Mouse (Mus musculus) T-helper 2 cell (primary cell): ENCODE measurements around the gene Dynll1.

ENCODE experiments used
- in situ Hi-C: fragments of 300-600 bp; cut with MboI, MseI; formaldehyde crosslinking; loops from one replicate; pipeline ENCODE4 v1.15.1; 2025; ENCODE audit warnings: high pct_unique_total_duplicates

Gene Dynll1

GRCm38 (mm10) chr5:115268266-115268665, 32.5 kb downstream of the Dynll1 start:
- in situ Hi-C loops = no loop called here

GRCm38 (mm10) chr5:115267469-115268045, 33.2 kb downstream of the Dynll1 start:
- in situ Hi-C loops = no loop called here

- in situ Hi-C loops = no loop called here
Measured at GRCm38 (mm10) chr5:115266787-115267468, 33.9 kb downstream of the Dynll1 start.

- in situ Hi-C loops = no loop called here
Measured at GRCm38 (mm10) chr5:115266340-115266739, 34.5 kb downstream of the Dynll1 start.

GRCm38 (mm10) chr5:115262502-115263291, 38.1 kb downstream of the Dynll1 start:
- in situ Hi-C loops = no loop called here

GRCm38 (mm10) chr5:115261880-115262279, 38.9 kb downstream of the Dynll1 start:
- in situ Hi-C loops = no loop called here

GRCm38 (mm10) chr5:115261141-115261540, 39.7 kb downstream of the Dynll1 start:
- in situ Hi-C loops = no loop called here

GRCm38 (mm10) chr5:115260356-115260755, 40.4 kb downstream of the Dynll1 start:
- in situ Hi-C loops = no loop called here

GRCm38 (mm10) chr5:115256909-115257546, 43.8 kb downstream of the Dynll1 start:
- in situ Hi-C loops = no loop called here

- in situ Hi-C loops = no loop called here
Measured at GRCm38 (mm10) chr5:115255472-115255871, 45.3 kb downstream of the Dynll1 start.
